Mouse (Mus musculus) embryonic facial prominence, embryonic 15.5 days (tissue): ENCODE measurements at regions not wholly inside any gene's neighbourhood (a gene's known extent, or its start where the extent isn't known, plus 50 kb on each side); places are given as distances from the start of the nearest gene placed in this dataset.
A peak's percentile ranks its signal among the peaks of the same experiment; 100 is the strongest.

Source experiments
- ATAC-seq: fragments of 200-750 bp; cut with Nextera tagmentation; 2 replicates; pipeline ENCODE4 v1.8.0; 2017; ENCODE audit warnings: low read depth, moderate TSS enrichment; ENCODE audit not compliant: insufficient number of reproducible peaks, low FRiP score, low TSS enrichment
- H3K27ac ChIP-seq: fragments of 300-500 bp; sonication (generic); replicated peaks from 2 replicates; pipeline ENCODE4 v1.5.1; 2015; ENCODE audit warnings: mild to moderate bottlenecking, inconsistent platforms
- H3K27me3 ChIP-seq: fragments of 300-500 bp; sonication (generic); 2 replicates; pipeline ENCODE4 v1.6.1; 2015; ENCODE audit warnings: inconsistent platforms
- H3K36me3 ChIP-seq: fragments of 300-500 bp; sonication (generic); 2 replicates; pipeline ENCODE4 v1.6.1; 2015; ENCODE audit warnings: mild to moderate bottlenecking, inconsistent platforms
- H3K4me1 ChIP-seq: fragments of 300-500 bp; sonication (generic); 2 replicates; pipeline ENCODE4 v1.6.1; 2015; ENCODE audit warnings: inconsistent platforms
- H3K4me2 ChIP-seq: fragments of 300-500 bp; sonication (generic); replicated peaks from 2 replicates; pipeline ENCODE4 v1.6.1; 2015; ENCODE audit warnings: mild to moderate bottlenecking, inconsistent platforms
- H3K4me3 ChIP-seq: fragments of 300-500 bp; sonication (generic); replicated peaks from 2 replicates; pipeline ENCODE4 v1.5.1; 2015; ENCODE audit warnings: mild to moderate bottlenecking, inconsistent platforms
- H3K9ac ChIP-seq: fragments of 300-500 bp; sonication (generic); 2 replicates; pipeline ENCODE4 v1.6.1; 2015; ENCODE audit warnings: inconsistent platforms
- H3K9me3 ChIP-seq: fragments of 300-500 bp; sonication (generic); replicated peaks from 2 replicates; pipeline ENCODE4 v1.6.1; 2016; ENCODE audit warnings: inconsistent platforms
- WGBS: fragments of 180-500 bp; shearing (Covaris S2); methylation state at CpG from one replicate; pipeline ENCODE4 v1.1.7; 2015; 5-methylcytosine and 5-hydroxymethylcytosine counted together

DNA sequence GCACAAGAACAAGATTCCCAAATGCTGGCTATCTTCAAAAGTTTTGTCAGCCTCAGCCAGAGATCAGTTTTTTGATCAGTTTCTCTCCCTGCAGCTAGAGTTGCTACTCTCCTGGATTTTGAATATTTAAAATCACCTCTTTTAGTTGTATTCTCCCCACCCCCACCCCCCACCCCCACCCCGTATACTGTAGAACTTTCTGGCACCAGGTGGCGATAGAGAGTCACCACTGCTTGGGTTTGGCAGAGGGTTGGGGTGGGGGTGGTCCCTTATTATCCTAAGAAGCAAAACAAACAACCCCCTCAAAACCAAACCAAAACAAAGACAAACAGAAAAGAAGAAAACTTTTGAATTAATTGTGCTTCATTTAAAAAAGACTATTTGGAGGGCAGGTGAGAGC is 122.0 kb downstream of the Dkk1 start:
- 0 out of 2 replicates have a peak, but pooled peaks cover 10% of the 10 kb centered on the region for H3K4me1 ChIP-seq
- H3K4me3 ChIP-seq = no peak overlapping the region
- no peak overlapping the region for H3K27ac ChIP-seq
- WGBS = 7% methylated on average over 2 of the region's 2 CpGs
- no peaks in the 10 kb centered on the region for H3K27me3 ChIP-seq
- ATAC-seq = no peak; the same call in 1 of the 2 replicates
- H3K4me2 ChIP-seq = no peak overlapping the region
- no peaks in the 10 kb centered on the region for H3K36me3 ChIP-seq
- H3K9ac ChIP-seq = no peak overlapping the region
- no peaks in the 10 kb centered on the region for H3K9me3 ChIP-seq

DNA sequence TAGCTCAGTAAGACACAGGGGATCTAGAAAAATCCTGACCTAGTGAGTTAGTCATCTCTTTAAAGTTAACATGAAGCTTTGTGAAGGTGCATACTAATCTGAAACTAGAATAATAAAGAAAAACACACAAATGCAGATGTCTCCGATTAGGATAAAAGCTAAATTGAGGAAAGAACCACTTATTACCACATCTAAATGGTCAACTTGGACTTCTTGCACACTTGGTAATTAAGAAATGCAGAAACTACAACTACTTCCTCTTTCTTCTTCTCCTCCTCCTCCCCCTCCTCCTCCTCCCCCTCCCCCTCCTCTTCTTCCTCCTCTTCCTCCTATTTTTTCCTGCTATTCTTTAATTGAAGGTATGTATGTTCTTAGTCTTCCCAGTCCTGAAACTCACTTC is 116.3 kb downstream of the Dkk1 start:
- no peak for ATAC-seq
- no peaks in the 10 kb centered on the region for H3K36me3 ChIP-seq
- H3K4me1 ChIP-seq = 0 out of 2 replicates have a peak, but pooled peaks cover 10% of the 10 kb centered on the region
- no peak overlapping the region for H3K4me3 ChIP-seq
- no peaks in the 10 kb centered on the region for H3K27me3 ChIP-seq
- no peaks in the 10 kb centered on the region for H3K9me3 ChIP-seq
- H3K27ac ChIP-seq = no peak overlapping the region
- H3K4me2 ChIP-seq = no peak overlapping the region
- no peak overlapping the region for H3K9ac ChIP-seq
- 94% methylated on average over 1 of the region's 1 CpGs for WGBS

DNA sequence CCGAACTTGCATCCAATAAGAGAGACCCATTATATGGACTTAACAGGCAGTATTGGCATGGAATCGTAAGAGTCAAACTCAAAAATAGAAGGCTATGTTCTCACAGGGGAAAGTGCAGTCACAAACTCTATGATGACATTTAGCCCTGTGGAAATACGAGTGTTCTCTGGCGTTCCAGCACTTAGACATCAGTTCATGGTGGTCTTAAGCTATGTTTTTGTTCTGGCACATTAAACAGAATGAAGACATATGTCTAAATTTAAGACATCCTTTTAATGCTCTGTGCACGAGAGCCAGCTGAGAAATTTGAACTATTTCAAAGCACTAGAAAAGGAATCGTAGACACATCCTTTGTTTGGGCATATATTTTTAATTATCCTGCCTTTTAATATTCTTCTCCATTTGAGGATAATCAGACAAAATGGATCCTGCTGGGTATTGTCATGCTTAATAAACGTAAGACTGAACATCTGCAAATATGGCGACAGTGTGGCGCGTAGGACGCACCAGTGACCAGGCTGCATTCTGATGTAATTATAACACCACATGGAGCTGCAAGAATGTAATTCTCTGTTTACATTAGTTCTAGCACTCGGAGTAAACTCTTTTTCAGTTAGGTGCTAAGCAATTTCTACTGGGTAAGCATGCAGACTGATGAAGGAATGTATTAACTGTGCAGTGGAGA is 114.3 kb downstream of the Dkk1 start:
- Histone ChIP-seq H3K27me3 (no peaks in the 10 kb centered on the region), H3K4me1 (0 out of 2 replicates have a peak, but pooled peaks cover under 1% of the 10 kb centered on the region), H3K9me3 (no peaks in the 10 kb centered on the region), H3K4me3 (no peak overlapping the region), H3K9ac (no peak overlapping the region), H3K4me2 (no peak overlapping the region), H3K36me3 (no peaks in the 10 kb centered on the region), H3K27ac (no peak overlapping the region)
- WGBS = 29% methylated on average over 12 of the region's 12 CpGs
- peak; percentile 79 for ATAC-seq

DNA sequence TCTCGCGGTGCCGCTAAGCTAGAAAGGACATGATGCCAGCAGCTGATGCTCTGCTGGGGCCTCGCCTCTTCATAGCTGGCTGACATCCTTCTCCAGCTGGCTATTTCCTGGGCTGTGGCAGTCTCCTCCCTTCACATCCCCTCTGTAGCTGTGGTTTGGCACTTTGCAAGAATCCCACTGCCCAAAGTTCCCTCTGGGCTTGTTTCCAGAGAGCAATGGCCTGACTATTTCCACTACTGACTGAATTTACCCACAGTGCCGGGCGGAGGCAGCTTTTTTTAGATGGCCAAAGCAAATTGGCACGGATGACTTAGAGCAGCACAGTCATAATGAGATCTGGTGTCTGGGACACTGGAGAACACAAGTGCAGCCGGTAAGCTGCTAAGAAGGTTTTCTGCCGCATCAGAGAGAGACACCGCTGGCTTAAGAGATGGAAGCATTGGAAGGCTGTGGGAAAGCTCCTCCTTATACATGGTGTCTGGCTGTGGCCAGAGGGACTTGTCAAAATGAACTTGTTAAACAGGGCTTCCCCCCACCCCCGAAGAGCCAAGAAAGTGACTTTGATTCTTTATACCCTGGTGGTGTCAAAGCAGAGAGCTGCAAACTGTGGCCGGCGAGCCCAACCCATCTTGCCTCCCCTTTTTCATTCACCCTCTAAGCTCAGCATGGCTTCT is 98.5 kb downstream of the Dkk1 start:
- Histone ChIP-seq H3K4me2 (peak overlapping the region; percentile 3; the same call in 1 of the 2 replicates), H3K36me3 (no peaks in the 10 kb centered on the region), H3K4me1 (peaks cover 9% of the 10 kb centered on the region; the same call in 1 of the 2 replicates), H3K9ac (no peak overlapping the region), H3K9me3 (no peaks in the 10 kb centered on the region), H3K4me3 (no peak overlapping the region), H3K27me3 (no peaks in the 10 kb centered on the region), H3K27ac (peak overlapping the region; percentile 76)
- ATAC-seq = peak; percentile 83
- WGBS = 55% methylated on average over 13 of the region's 13 CpGs

DNA sequence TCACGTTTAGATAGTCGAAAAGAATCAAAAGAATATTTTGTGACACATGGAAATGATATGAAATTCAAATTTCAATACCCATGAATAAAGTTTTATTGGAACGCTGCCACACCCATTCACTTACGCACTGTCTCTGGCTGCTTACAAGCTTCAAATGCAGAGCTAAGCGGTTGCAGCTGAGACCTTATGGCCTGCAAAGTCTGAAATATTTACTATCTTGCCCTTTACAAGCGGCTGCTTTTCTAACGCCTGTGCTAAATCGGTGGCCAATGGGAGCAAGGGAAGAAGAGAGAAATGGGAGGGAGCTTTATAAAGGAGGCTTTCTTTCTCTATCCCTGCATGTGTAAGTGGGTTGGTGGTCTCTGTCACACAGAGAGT is 97.9 kb downstream of the Dkk1 start:
- Histone ChIP-seq H3K27me3 (no peaks in the 10 kb centered on the region), H3K9me3 (no peaks in the 10 kb centered on the region), H3K4me2 (no peak overlapping the region), H3K4me3 (no peak overlapping the region), H3K9ac (no peak overlapping the region), H3K36me3 (no peaks in the 10 kb centered on the region), H3K4me1 (peaks cover 9% of the 10 kb centered on the region; the same call in 1 of the 2 replicates), H3K27ac (peak overlapping the region; percentile 76)
- 41% methylated on average over 8 of the region's 8 CpGs for WGBS
- no peak for ATAC-seq

DNA sequence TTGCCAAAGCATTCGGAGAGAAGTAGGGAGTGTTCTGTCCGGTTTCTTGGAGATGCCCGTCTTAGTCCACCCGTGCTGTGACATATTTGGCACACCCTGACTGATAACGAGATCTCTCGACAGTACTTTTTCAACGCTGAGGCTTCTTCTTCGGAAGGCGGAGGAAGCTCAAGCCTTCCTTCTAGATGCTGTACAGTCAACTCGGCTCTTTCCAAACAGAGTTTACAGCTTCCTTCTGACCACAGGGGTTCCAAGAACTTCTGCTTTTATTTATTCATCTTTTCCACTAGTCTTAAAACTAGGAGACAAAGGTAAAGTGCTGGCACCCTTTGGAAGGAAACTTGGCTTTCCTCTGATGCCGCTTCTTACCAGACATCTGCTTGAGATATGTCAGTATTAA is 96.8 kb downstream of the Dkk1 start:
- peaks cover 9% of the 10 kb centered on the region; the same call in 1 of the 2 replicates for H3K4me1 ChIP-seq
- 90% methylated on average over 11 of the region's 11 CpGs for WGBS
- H3K4me3 ChIP-seq = no peak overlapping the region

DNA sequence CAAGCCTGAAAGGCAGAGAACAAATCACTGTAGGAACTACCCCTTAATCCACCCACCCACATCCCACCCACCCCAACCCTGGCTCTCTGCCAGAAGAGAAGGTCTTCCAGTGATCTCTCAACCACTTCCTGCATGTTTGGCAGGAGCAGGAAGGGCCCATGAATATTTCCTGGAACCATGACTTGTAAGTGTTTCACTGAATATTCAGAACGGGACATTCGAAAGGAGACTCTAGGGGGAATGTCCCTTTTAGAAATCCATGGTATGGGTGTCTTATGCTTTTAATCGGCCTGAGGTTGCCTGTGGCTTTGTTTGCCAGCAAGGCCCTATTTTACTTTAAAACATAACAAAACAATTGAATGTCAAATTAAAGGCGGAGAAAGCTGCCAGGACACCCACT is 66.0 kb downstream of the Dkk1 start:
- H3K4me3 ChIP-seq = no peak overlapping the region
- no peaks in the 10 kb centered on the region for H3K27me3 ChIP-seq
- H3K27ac ChIP-seq = no peak overlapping the region

More for the DNA sequence above, 96.8 kb downstream of the Dkk1 start:
- no peak overlapping the region for H3K4me2 ChIP-seq
- no peak for ATAC-seq
- no peaks in the 10 kb centered on the region for H3K27me3 ChIP-seq
- no peaks in the 10 kb centered on the region for H3K36me3 ChIP-seq
- H3K9me3 ChIP-seq = no peaks in the 10 kb centered on the region
- H3K9ac ChIP-seq = no peak overlapping the region
- no peak overlapping the region for H3K27ac ChIP-seq

DNA sequence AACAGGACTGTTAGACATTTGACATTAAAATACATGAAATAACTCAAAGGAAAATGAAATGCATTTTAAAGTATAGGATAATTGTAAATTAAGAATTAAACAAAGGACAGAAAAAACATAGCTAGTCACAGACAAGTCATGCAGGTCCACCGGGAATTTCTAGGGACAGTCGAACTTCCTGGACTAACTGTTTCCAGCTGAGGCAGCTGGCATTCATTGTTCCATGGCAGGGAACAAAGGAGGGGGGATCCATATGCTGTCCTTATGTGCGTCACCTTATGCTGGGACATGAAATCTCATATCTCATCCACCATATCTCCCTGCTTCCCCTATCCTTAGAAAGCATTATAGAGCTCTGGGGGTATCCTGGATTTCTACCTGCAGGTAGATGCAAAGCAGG is 59.7 kb downstream of the Dkk1 start:
- Histone ChIP-seq H3K27ac (no peak overlapping the region), H3K9ac (no peak overlapping the region), H3K4me1 (no peaks in the 10 kb centered on the region), H3K36me3 (no peaks in the 10 kb centered on the region), H3K9me3 (no peaks in the 10 kb centered on the region), H3K27me3 (no peaks in the 10 kb centered on the region), H3K4me2 (no peak overlapping the region), H3K4me3 (no peak overlapping the region)
- no peak for ATAC-seq
- WGBS = 22% methylated on average over 3 of the region's 3 CpGs

More for the DNA sequence above, 66.0 kb downstream of the Dkk1 start:
- Histone ChIP-seq H3K36me3 (no peaks in the 10 kb centered on the region), H3K9me3 (no peaks in the 10 kb centered on the region), H3K4me1 (0 out of 2 replicates have a peak, but pooled peaks cover 3% of the 10 kb centered on the region), H3K9ac (no peak overlapping the region), H3K4me2 (no peak overlapping the region)
- 34% methylated on average over 4 of the region's 4 CpGs for WGBS
- ATAC-seq = no peak

DNA sequence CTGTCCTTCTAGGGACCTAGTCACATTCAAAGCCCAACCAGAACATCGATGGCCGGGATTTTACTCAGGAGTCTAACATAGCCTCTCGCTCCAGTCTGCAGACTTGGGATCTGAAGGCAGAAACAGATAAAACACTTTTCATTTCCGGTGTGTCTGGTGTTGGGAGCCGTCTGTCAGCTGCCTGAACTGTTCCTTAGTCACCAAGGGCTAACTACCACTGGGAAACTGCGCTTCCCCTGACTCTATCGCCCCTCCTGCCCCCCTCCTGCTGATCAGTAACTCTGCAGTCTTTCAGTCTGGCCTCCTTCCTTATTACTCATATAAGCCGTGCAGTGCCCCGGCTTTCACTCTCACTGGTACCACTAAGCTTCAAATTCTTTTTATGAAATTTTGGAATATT is 58.5 kb downstream of the Dkk1 start:
- Histone ChIP-seq H3K4me1 (no peaks in the 10 kb centered on the region), H3K36me3 (no peaks in the 10 kb centered on the region), H3K9me3 (no peaks in the 10 kb centered on the region), H3K4me2 (no peak overlapping the region), H3K4me3 (no peak overlapping the region), H3K9ac (no peak overlapping the region), H3K27ac (no peak overlapping the region), H3K27me3 (no peaks in the 10 kb centered on the region)
- no peak for ATAC-seq
- WGBS = 53% methylated on average over 9 of the region's 9 CpGs
